Mouse (Mus musculus): Measurements from ENCODE around the gene Gabbr2.

The Gabbr2 gene

GRCm38 (mm10) chr4:46617408-46617807 is 374.3 kb downstream of the Gabbr2 start:
- DNase-seq (ENCODE audit: low read depth, low spot score) = peak; percentile 58

GRCm38 (mm10) chr4:46614641-46615040 is 377.0 kb downstream of the Gabbr2 start:
- DNase-seq (ENCODE audit: low read depth, low spot score) = no peak

GRCm38 (mm10) chr4:46613618-46614017 is 378.1 kb downstream of the Gabbr2 start:
- DNase-seq (ENCODE audit: low read depth, low spot score) = no peak
